Mouse (Mus musculus) heart, postnatal 10 days (tissue): ENCODE data around the gene Kcna3. TPM values are rescaled to one million over a fixed set of nuclear protein-coding genes. Genes with fewer than 3 reads are reported as not detected.

Source experiments
- DNase-seq, 2 experiments: peaks; one replicate each; pipeline ENCODE4 v3.0.0; 2021
- intact Hi-C: fragments of 180-260 bp; cut with DNase I; formaldehyde crosslinking; loops from one replicate; pipeline ENCODE4 v1.15.1; 2025
- total RNA-seq, 2 experiments: library from RNA; stranded (reverse); gene quantifications; 2 replicates each; pipeline ENCODE4 v1.2.3; 2021

Kcna3 gene
- total RNA-seq, 2 experiments from 2014 or later, result 0.36 to 0.45 TPM

GRCm38 (mm10) chr3:107061468-107061867, 25.5 kb downstream of the Kcna3 start:
- DNase-seq, result no peak
- intact Hi-C loops, result no loop called here

GRCm38 (mm10) chr3:107062771-107063170, 26.8 kb downstream of the Kcna3 start:
- peak; percentile 22 to 31 for DNase-seq
- intact Hi-C loops, result no loop called here

- intact Hi-C loops, result no loop called here
- DNase-seq, result no peak
Observed at GRCm38 (mm10) chr3:107065510-107066095, 29.6 kb downstream of the Kcna3 start.

- intact Hi-C loops, result no loop called here
- no peak for DNase-seq
Observed at GRCm38 (mm10) chr3:107066165-107066850, 30.3 kb downstream of the Kcna3 start.

- DNase-seq, result no peak
- intact Hi-C loops, result no loop called here
Observed at GRCm38 (mm10) chr3:107067245-107067644, 31.3 kb downstream of the Kcna3 start.

GRCm38 (mm10) chr3:107073863-107074262, 37.9 kb downstream of the Kcna3 start:
- DNase-seq, result no peak

GRCm38 (mm10) chr3:107075705-107076104, 39.7 kb downstream of the Kcna3 start:
- intact Hi-C loops, result no loop called here
- no peak for DNase-seq

More at GRCm38 (mm10) chr3:107073863-107074262, 37.9 kb downstream of the Kcna3 start:
- intact Hi-C loops, result no loop called here

- intact Hi-C loops, result no loop called here
- peak in 1 of 2 experiments; percentile 24 for DNase-seq
Observed at GRCm38 (mm10) chr3:107076658-107077057, 40.7 kb downstream of the Kcna3 start.

GRCm38 (mm10) chr3:107077101-107077500, 41.1 kb downstream of the Kcna3 start:
- intact Hi-C loops, result no loop called here
- no peak for DNase-seq

- DNase-seq, result no peak
- intact Hi-C loops, result loop anchor here (1.0 to 5.0 kb wide), 2 partner anchors 139 to 178 kb away; no protein-coding TSS in a partner anchor
Observed at GRCm38 (mm10) chr3:107080803-107081202, 44.8 kb downstream of the Kcna3 start.

- intact Hi-C loops, result loop anchor here (1.0 to 5.0 kb wide), 2 partner anchors 139 to 178 kb away; no protein-coding TSS in a partner anchor
- DNase-seq, result peak in 1 of 2 experiments; percentile 47
Observed at GRCm38 (mm10) chr3:107081227-107081626, 45.3 kb downstream of the Kcna3 start.

GRCm38 (mm10) chr3:107084586-107084985, 48.6 kb downstream of the Kcna3 start:
- DNase-seq, result no peak
- intact Hi-C loops, result loop anchor here (5.0 kb wide), 1 partner anchor 142 kb away; no protein-coding TSS in a partner anchor

GRCm38 (mm10) chr3:107087410-107087809, 51.4 kb downstream of the Kcna3 start:
- intact Hi-C loops, result no loop called here
- no peak for DNase-seq

Other genes starting within 250 kb of the Kcna3 start
- gene Cd53, start 246.0 kb upstream of the Kcna3 start, total RNA-seq, result 1 to 10 TPM; 2.9 to 4.6 TPM
- gene Olfr266, start 209.9 kb upstream of the Kcna3 start, total RNA-seq, result not detected
- under 1 TPM; 0.65 to 0.67 TPM for gene Kcna2, start 65.0 kb downstream of the Kcna3 start, total RNA-seq
- not detected for gene Kcna10, start 146.9 kb downstream of the Kcna3 start, total RNA-seq
- gene Cym, start 185.6 kb downstream of the Kcna3 start, total RNA-seq, result not detected
- not detected for gene A630076J17Rik, start 194.4 kb downstream of the Kcna3 start, total RNA-seq
- not detected for gene Prok1, start 203.5 kb downstream of the Kcna3 start, total RNA-seq
- 10 to 100 TPM; 74.0 to 74.6 TPM for gene Lamtor5, start 242.7 kb downstream of the Kcna3 start, total RNA-seq